29 mouse cellular contexts compared by ENCODE assay signal in the genomic region with DNA sequence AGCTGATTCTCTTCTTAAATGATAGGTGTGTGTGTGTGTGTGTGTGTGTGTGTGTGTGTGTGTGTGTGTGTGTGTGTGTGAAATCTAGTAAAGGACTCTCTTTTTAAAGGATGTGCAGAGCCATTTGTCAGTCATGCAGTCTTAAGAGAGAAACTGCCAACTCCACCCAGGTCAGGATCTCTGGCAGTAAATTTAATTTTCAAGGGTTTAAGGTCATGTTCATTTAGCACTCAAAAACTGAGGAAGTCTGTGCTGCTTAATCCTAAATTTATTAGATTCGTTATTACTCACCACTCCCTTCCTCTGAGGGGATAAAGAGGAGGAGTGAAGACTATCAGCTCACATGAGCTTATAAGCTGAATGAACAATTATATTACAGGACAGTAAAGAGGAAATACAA.
DNase-seq lines count a peak whose midpoint lies in the region; ATAC-seq and TF ChIP-seq lines count a peak whose summit lies in the region.
"Had no signal": no experiment of that assay in that cellular context is flagged by ENCODE, and none has a peak within 500 bp of the region (broad histone marks: within the 10 kb centered on the region; RNA-seq: fewer than 3 reads in every experiment).

No protein-coding gene starts in this region.

- H3K27ac ChIP-seq in liver, adult 2 months (replicated peaks; ENCODE audit: insufficient read depth, low read depth, low read length), result no peak overlapping the region
- no peak overlapping the region for H3K27ac ChIP-seq in liver, postnatal 0 days (ENCODE audit: low read depth)
- H3K27ac ChIP-seq in kidney, embryonic 16.5 days (ENCODE audit: low read length), result no peak overlapping the region
- H3K27ac ChIP-seq: embryonic facial prominence, embryonic 13.5 days; forebrain, embryonic 10.5 days; heart, adult 2 months; heart, embryonic 13.5 days; hindbrain, embryonic 14.5 days; layer of hippocampus, adult 2 months; left cerebral cortex, adult 2 months; limb, embryonic 13.5 days; liver, embryonic 12.5 days; macrophage; stomach, embryonic 15.5 days had no signal

- DNase-seq in liver, adult 2 months (ENCODE audit: extremely low read depth, low read depth, low spot score), result peak; percentile 5
- no peak for DNase-seq in liver, postnatal 0 days
- peak; percentile 29 for DNase-seq in kidney, adult 9 months
- DNase-seq in kidney, postnatal 36 days, result peak; percentile 19 to 24
- no peak for DNase-seq in right cerebral cortex, postnatal 25 days
- DNase-seq: adrenal gland, adult 8-10 months; B cell, adult 2 months; cerebellum, adult 8-10 months; cerebellum, postnatal 36 days; heart, adult 2 months; heart, postnatal 10 days; lung, adult 18-20 months; retina, postnatal 1 day; right cerebral cortex, postnatal 14 days had no signal

- H3K79me2 ChIP-seq in liver, adult 2 months (ENCODE audit: control insufficient read depth, insufficient read depth, low read length), result no peaks in the 10 kb centered on the region

- no peak for TF ChIP-seq CTCF in liver, adult 2 months (IDR thresholded peaks at IDR 0.05; ENCODE audit: low read depth, low read length)
- no peak for TF ChIP-seq CTCF in liver, postnatal 0 days (IDR thresholded peaks at IDR 0.05; ENCODE audit: low read depth)

- no peak overlapping the region for H3K4me3 ChIP-seq in liver, adult 2 months (ENCODE audit: insufficient read depth, low read depth, low read length)
- H3K4me3 ChIP-seq in liver, postnatal 0 days (ENCODE audit: low read depth, low read length), result no peak overlapping the region
- no peak overlapping the region for H3K4me3 ChIP-seq in kidney, embryonic 16.5 days (ENCODE audit: low read length)
- H3K4me3 ChIP-seq: embryonic facial prominence, embryonic 13.5 days; forebrain, embryonic 10.5 days; heart, adult 2 months; heart, embryonic 13.5 days; layer of hippocampus, adult 2 months; left cerebral cortex, adult 2 months; limb, embryonic 13.5 days; liver, embryonic 12.5 days; myocyte; stomach, embryonic 15.5 days had no signal

- no peak for ATAC-seq in liver, postnatal 0 days
- ATAC-seq in kidney, embryonic 16.5 days (ENCODE audit: low FRiP score, low TSS enrichment), result peak; percentile 39; the same call in 1 of the 2 replicates
- ATAC-seq: forebrain, embryonic 16.5 days; intestine, postnatal 0 days; liver, embryonic 12.5 days; lung, postnatal 0 days had no signal

- H3K4me1 ChIP-seq in liver, adult 2 months (ENCODE audit: control insufficient read depth, insufficient read depth, low read length), result no peaks in the 10 kb centered on the region
- H3K4me1 ChIP-seq in liver, postnatal 0 days (ENCODE audit: insufficient read depth), result no peaks in the 10 kb centered on the region
- 0 out of 2 replicates have a peak, but pooled peaks cover 3% of the 10 kb centered on the region for H3K4me1 ChIP-seq in kidney, embryonic 16.5 days (ENCODE audit: insufficient read depth, low read length)
- H3K4me1 ChIP-seq: embryonic facial prominence, embryonic 13.5 days; forebrain, embryonic 10.5 days; heart, embryonic 13.5 days; limb, embryonic 13.5 days; liver, embryonic 12.5 days; stomach, embryonic 15.5 days had no signal

- WGBS in liver, adult 2 months, result 38% methylated on average over 1 of the region's 1 CpGs
- 59% methylated on average over 1 of the region's 1 CpGs for WGBS in liver, postnatal 0 days (ENCODE audit: insufficient replicate concordance)
- WGBS in kidney, embryonic 16.5 days, result 31% methylated on average over 1 of the region's 1 CpGs

- no peaks in the 10 kb centered on the region for H3K27me3 ChIP-seq in liver, adult 2 months (ENCODE audit: control insufficient read depth, insufficient read depth, low read length)
- no peaks in the 10 kb centered on the region for H3K27me3 ChIP-seq in liver, postnatal 0 days (ENCODE audit: insufficient read depth, low read length)
- H3K27me3 ChIP-seq in kidney, embryonic 16.5 days (ENCODE audit: insufficient read depth, low read length), result no peaks in the 10 kb centered on the region
- H3K27me3 ChIP-seq: embryonic facial prominence, embryonic 13.5 days; heart, embryonic 13.5 days; limb, embryonic 13.5 days; liver, embryonic 12.5 days; stomach, embryonic 15.5 days had no signal

- no peaks in the 10 kb centered on the region for H3K36me3 ChIP-seq in liver, adult 2 months (ENCODE audit: control insufficient read depth, insufficient read depth, low read length)
- H3K36me3 ChIP-seq in liver, postnatal 0 days (replicated peaks; ENCODE audit: insufficient read depth, low read length), result no peaks in the 10 kb centered on the region
- no peaks in the 10 kb centered on the region for H3K36me3 ChIP-seq in kidney, embryonic 16.5 days (ENCODE audit: insufficient read depth, low read length)
- H3K36me3 ChIP-seq: embryonic facial prominence, embryonic 13.5 days; forebrain, embryonic 10.5 days; heart, embryonic 13.5 days; limb, embryonic 13.5 days; liver, embryonic 12.5 days; stomach, embryonic 15.5 days had no signal

- no peak overlapping the region for H3K4me2 ChIP-seq in liver, postnatal 0 days (ENCODE audit: low read depth, low read length)
- H3K4me2 ChIP-seq in kidney, embryonic 16.5 days (replicated peaks; ENCODE audit: low read depth, low read length), result no peak overlapping the region
- H3K4me2 ChIP-seq: embryonic facial prominence, embryonic 13.5 days; heart, embryonic 13.5 days; hindbrain, embryonic 14.5 days; limb, embryonic 13.5 days; liver, embryonic 12.5 days; stomach, embryonic 15.5 days had no signal

- TF ChIP-seq EP300 in liver, postnatal 0 days (IDR thresholded peaks at IDR 0.05; ENCODE audit: low read depth), result no peak

- no peak overlapping the region for H3K9ac ChIP-seq in liver, adult 2 months (ENCODE audit: low read depth, low read length)
- H3K9ac ChIP-seq in liver, postnatal 0 days (replicated peaks), result no peak overlapping the region
- no peak overlapping the region for H3K9ac ChIP-seq in kidney, embryonic 16.5 days (replicated peaks; ENCODE audit: low read length)
- H3K9ac ChIP-seq: embryonic facial prominence, embryonic 13.5 days; heart, embryonic 13.5 days; hindbrain, embryonic 14.5 days; limb, embryonic 13.5 days; liver, embryonic 12.5 days; stomach, embryonic 15.5 days had no signal

- H3K9me3 ChIP-seq in liver, postnatal 0 days (ENCODE audit: low read length), result no peaks in the 10 kb centered on the region
- no peaks in the 10 kb centered on the region for H3K9me3 ChIP-seq in kidney, embryonic 16.5 days (ENCODE audit: low read length)
- H3K9me3 ChIP-seq: embryonic facial prominence, embryonic 13.5 days; forebrain, embryonic 10.5 days; heart, embryonic 13.5 days; limb, embryonic 13.5 days; liver, embryonic 12.5 days; stomach, embryonic 15.5 days had no signal

- no peak for TF ChIP-seq POLR2A in liver, adult 2 months (IDR thresholded peaks at IDR 0.05; ENCODE audit: extremely low read depth, insufficient read depth, low read length)

Comparison
In these comparisons a context has a peak if more than half of its experiments do, and no peak if none do; other contexts are left out.
1. DNase-seq: peak in liver, adult 2 months (single experiment), kidney, adult 9 months (single experiment) and kidney, postnatal 36 days (2 of 2); none in liver, postnatal 0 days (single experiment) and right cerebral cortex, postnatal 25 days (single experiment).